In genomic region chr3:146220776-146221486, GRCm38 (mm10) we compare ENCODE assay signal across 7 mouse cellular contexts. TPM values are rescaled to one million over a fixed set of nuclear protein-coding genes. Genes with fewer than 3 reads are reported as not detected.
DNase-seq lines count a peak whose midpoint lies in the region; ATAC-seq lines count a peak whose summit lies in the region.

Gene Lpar3, plus strand, starts transcription at chr3:146220963.

- under 1% methylated on average over 73 of the region's 73 CpGs for WGBS in intestine, embryonic 15.5 days
- WGBS in limb, embryonic 15.5 days: under 1% methylated on average over 73 of the region's 73 CpGs
- WGBS in midbrain, embryonic 14.5 days: under 1% methylated on average over 72 of the region's 73 CpGs

- intact Hi-C loops in gastrocnemius, postnatal 36 days (cut with DNase I): no loop called here

- H3K4me2 ChIP-seq in intestine, embryonic 15.5 days (replicated peaks): peak within 1 kb of the TSS; percentile 95
- H3K4me2 ChIP-seq in limb, embryonic 15.5 days: peak within 1 kb of the TSS; percentile 94
- peak within 1 kb of the TSS; percentile 85 for H3K4me2 ChIP-seq in midbrain, embryonic 14.5 days (ENCODE audit: low read length)

- peak; percentile 87 for ATAC-seq in intestine, embryonic 15.5 days
- peak; percentile 71; the same call in 1 of the 2 replicates for ATAC-seq in limb, embryonic 15.5 days (ENCODE audit: insufficient number of reproducible peaks, low FRiP score, low TSS enrichment, low read depth)
- peak; percentile 64 for ATAC-seq in midbrain, embryonic 14.5 days (ENCODE audit: low FRiP score, low TSS enrichment)

- H3K4me1 ChIP-seq in intestine, embryonic 15.5 days (replicated peaks): 0 out of 2 replicates have a peak, but pooled peaks cover 2% of the 10 kb centered on the region
- H3K4me1 ChIP-seq in limb, embryonic 15.5 days: peaks cover 11% of the 10 kb centered on the region
- peaks cover 9% of the 10 kb centered on the region for H3K4me1 ChIP-seq in midbrain, embryonic 14.5 days (ENCODE audit: control insufficient read depth, insufficient read depth, low read length)

- peaks cover 4% of the 10 kb centered on the region; the same call in 1 of the 2 replicates for H3K27me3 ChIP-seq in intestine, embryonic 15.5 days (replicated peaks)
- peaks cover 37% of the 10 kb centered on the region for H3K27me3 ChIP-seq in limb, embryonic 15.5 days
- peaks cover 30% of the 10 kb centered on the region for H3K27me3 ChIP-seq in midbrain, embryonic 14.5 days (ENCODE audit: control insufficient read depth, insufficient read depth, low read length)
- no peaks in the 10 kb centered on the region; the same call in 1 of the 2 replicates for H3K27me3 ChIP-seq in splenic B cell, adult 2 months (ENCODE audit: control insufficient read depth, insufficient read depth, low read length, poor library complexity, severe bottlenecking)

- H3K9ac ChIP-seq in intestine, embryonic 15.5 days: peak within 1 kb of the TSS; percentile 43
- peak within 1 kb of the TSS; percentile 45; the same call in 1 of the 2 replicates for H3K9ac ChIP-seq in limb, embryonic 15.5 days
- H3K9ac ChIP-seq in midbrain, embryonic 14.5 days (replicated peaks; ENCODE audit: low read length): peak within 1 kb of the TSS; percentile 31; the same call in 1 of the 2 replicates

- H3K36me3 ChIP-seq in intestine, embryonic 15.5 days: no peaks in the 10 kb centered on the region
- no peaks in the 10 kb centered on the region for H3K36me3 ChIP-seq in limb, embryonic 15.5 days
- H3K36me3 ChIP-seq in midbrain, embryonic 14.5 days (ENCODE audit: control insufficient read depth, insufficient read depth, low read length): no peaks in the 10 kb centered on the region
- no peaks in the 10 kb centered on the region for H3K36me3 ChIP-seq in splenic B cell, adult 2 months (ENCODE audit: control insufficient read depth, insufficient read depth, low read length, poor library complexity, severe bottlenecking)

- H3K27ac ChIP-seq in intestine, embryonic 15.5 days: no peak within 1 kb of the TSS
- H3K27ac ChIP-seq in limb, embryonic 15.5 days: no peak within 1 kb of the TSS
- no peak within 1 kb of the TSS for H3K27ac ChIP-seq in midbrain, embryonic 14.5 days (replicated peaks; ENCODE audit: low read depth, low read length)

- peak; percentile 38 for DNase-seq in adrenal gland, adult 8-10 months
- DNase-seq in embryo, embryonic 10.5 days (ENCODE audit: low spot score): peak; percentile 80
- peak; percentile 40 to 45 for DNase-seq in gastrocnemius, postnatal 36 days
- DNase-seq in midbrain, embryonic 14.5 days: peak; percentile 72
- DNase-seq in splenic B cell, adult 2 months (ENCODE audit: low read depth, low spot score): peak; percentile 57

- H3K9me3 ChIP-seq in intestine, embryonic 15.5 days: no peaks in the 10 kb centered on the region
- no peaks in the 10 kb centered on the region for H3K9me3 ChIP-seq in limb, embryonic 15.5 days
- H3K9me3 ChIP-seq in midbrain, embryonic 14.5 days (ENCODE audit: control insufficient read depth, low read length): no peaks in the 10 kb centered on the region

- peak within 1 kb of the TSS; percentile 55 for H3K4me3 ChIP-seq in intestine, embryonic 15.5 days (replicated peaks)
- peak within 1 kb of the TSS; percentile 59 for H3K4me3 ChIP-seq in limb, embryonic 15.5 days
- peak within 1 kb of the TSS; percentile 45 for H3K4me3 ChIP-seq in midbrain, embryonic 14.5 days (replicated peaks; ENCODE audit: low read depth, low read length)

RNA-seq across cellular contexts. Expression of gene Lpar3, which starts in this region (rescaled TPM):
- under 1 TPM in 3 of 4 experiments, not detected in 1; 0.19 to 0.32 (median 0.24) TPM for total RNA-seq in adrenal gland, adult 8-10 months (2022)
- total RNA-seq in gastrocnemius, postnatal 36 days (2021): under 1 TPM in 1 of 2 experiments, not detected in 1; 0.17 TPM
- 1.8 and 1.9 TPM in 2 replicates for polyA plus RNA-seq in intestine, embryonic 15.5 days (2015; fragmentation: Nextera tagmentation; extraction: Ambion mirVana)
- polyA plus RNA-seq in limb, embryonic 15.5 days (2015; fragmentation: Nextera tagmentation; extraction: Ambion mirVana): 2.1 TPM in 2 replicates
- 0.58 TPM in 1 of 2 replicates, not detected in the other for polyA plus RNA-seq in midbrain, embryonic 14.5 days (2014; fragmentation: Nextera tagmentation; extraction: Ambion mirVana)

Comparison
In these comparisons a context has a peak if more than half of its experiments do, and no peak if none do; other contexts are left out.
1. Peak in DNase-seq in adrenal gland, adult 8-10 months; RNA of the gene not detected or under 1 TPM.
2. Peak in DNase-seq in gastrocnemius, postnatal 36 days; RNA of the gene not detected or under 1 TPM.
3. Peak in DNase-seq, ATAC-seq, H3K4me3 ChIP-seq, H3K9ac ChIP-seq and H3K4me2 ChIP-seq in midbrain, embryonic 14.5 days; RNA of the gene not detected or under 1 TPM.